Mouse (Mus musculus) bone marrow, adult 2 months (tissue): ENCODE data around the gene Pkn1.

Source experiments
- CTCF ChIP-seq: fragments of 200-500 bp; IDR thresholded peaks from 2 replicates; pipeline ENCODE4 v1.5.1; 2011; ENCODE audit warnings: low read length, control low read depth; ENCODE audit not compliant: control insufficient read depth, insufficient read depth
- POLR2A ChIP-seq: fragments of 200-500 bp; IDR thresholded peaks from 2 replicates; pipeline ENCODE4 v1.6.1; 2011; ENCODE audit warnings: low read depth, mild to moderate bottlenecking, control low read depth, low read length, borderline replicate concordance; ENCODE audit not compliant: control insufficient read depth

DNA sequence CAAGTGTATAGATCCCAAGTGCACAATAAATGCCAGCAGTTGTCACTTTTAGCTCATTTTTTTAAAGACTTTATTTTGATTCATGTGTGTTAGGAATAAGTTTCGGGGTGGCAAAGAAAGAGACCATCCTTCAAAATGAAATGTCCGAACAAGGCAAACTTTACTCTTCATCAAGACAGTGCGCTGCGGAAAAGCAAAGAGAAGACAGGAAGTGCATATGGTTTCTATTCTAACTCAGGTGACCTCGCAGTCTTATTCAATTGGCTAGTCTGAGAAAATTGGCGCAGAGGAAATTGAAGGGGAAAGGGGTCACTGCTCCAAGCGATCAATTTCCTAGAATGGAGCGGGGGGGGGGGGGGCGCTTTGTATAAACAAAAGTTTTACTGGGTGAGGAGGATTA, 587 bp upstream of the Pkn1 start:
- TF ChIP-seq POLR2A: no peak
- TF ChIP-seq CTCF: no peak
